Mouse (Mus musculus): Measurements from ENCODE around the gene Marf1. TPM values are rescaled to one million over a fixed set of nuclear protein-coding genes. Genes with fewer than 3 reads are reported as not detected.
"Not testable (repeated sequence)": the region's sequence is repeated elsewhere in the genome, so short reads cannot be mapped to it uniquely, and the experiment has no call there.

The Marf1 gene
- total RNA-seq (2022): 10 to 100 TPM; 32.8 to 38.0 (median 35.4) TPM

DNA sequence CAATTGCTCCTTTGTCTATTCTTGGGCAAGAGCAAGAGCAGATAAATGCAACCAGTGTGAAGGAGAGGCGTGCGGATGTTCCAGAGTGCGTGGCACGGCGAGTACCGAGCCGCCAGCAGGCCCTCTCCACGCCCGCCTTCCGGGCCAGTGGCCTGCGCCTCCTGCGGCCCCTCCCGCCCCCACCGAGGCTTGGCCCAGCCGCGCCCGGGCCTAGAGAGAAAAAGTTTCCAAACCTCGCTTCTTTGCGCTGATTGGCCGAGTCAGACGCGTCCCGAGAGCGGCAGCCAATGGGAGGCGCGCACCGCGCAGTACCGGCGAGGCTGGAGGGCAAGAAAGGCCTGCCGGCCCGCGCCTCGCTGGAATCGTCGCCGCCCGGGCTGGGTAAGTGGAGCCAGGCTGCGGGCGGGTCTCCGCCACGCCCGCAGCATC is at the start of gene Marf1, which contains the start of gene Nde1:
Gene Marf1, minus strand, starts transcription at position 364 of the 429 bp plus-strand sequence.
Gene Nde1, plus strand, starts transcription at position 288 of the 429 bp plus-strand sequence.
- DNase-seq (ENCODE audit: low spot score): peak; percentile 94

GRCm38 (mm10) chr16:14198798-14199197 is 35.6 kb upstream of the Marf1 start:
- DNase-seq (ENCODE audit: low spot score): no peak

- DNase-seq (ENCODE audit: low spot score): peak; percentile 56
Observed at GRCm38 (mm10) chr16:14195427-14195826, 32.3 kb upstream of the Marf1 start.

DNA sequence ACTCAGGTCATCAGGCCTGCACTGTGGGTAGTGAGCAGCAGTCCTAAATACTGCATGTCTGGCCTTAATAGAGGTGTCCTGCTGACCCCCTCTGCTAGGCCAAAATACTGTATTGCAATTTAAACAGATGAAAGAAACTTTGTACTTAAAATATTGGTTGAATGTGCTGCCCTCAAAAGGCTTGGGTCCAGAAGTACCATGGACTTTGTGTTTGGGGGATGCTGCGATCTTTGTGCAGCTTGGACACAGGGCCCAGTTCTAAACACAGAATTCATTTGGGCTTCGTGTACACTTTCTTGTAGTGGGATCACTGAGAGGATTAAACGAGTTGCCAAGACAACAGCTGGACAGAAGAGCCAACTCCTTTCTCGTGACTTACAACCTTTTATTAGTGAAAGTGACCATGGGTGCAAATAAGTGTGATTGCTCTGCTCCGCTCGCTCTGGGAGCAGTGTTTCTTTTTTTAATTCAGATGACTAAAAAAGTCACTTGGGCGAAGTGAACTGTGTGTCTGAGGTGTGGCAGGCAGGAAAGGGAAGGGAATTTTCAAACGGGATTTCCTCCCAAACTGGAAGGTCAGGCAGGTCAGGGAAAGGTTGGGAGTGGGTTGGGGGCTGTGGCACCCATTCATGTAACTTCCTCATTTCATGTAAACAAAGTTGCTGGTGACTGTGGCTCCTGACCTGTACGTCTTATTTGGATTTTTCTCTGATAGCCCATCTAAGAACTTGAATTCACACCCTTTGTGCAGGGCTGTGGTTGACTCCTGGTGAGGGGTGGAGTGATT is 31.2 kb upstream of the Marf1 start:
- peak; percentile 35 for DNase-seq (ENCODE audit: low spot score)

- no peak for DNase-seq (ENCODE audit: low spot score)
Observed at GRCm38 (mm10) chr16:14185516-14185915, 22.4 kb upstream of the Marf1 start.

DNA sequence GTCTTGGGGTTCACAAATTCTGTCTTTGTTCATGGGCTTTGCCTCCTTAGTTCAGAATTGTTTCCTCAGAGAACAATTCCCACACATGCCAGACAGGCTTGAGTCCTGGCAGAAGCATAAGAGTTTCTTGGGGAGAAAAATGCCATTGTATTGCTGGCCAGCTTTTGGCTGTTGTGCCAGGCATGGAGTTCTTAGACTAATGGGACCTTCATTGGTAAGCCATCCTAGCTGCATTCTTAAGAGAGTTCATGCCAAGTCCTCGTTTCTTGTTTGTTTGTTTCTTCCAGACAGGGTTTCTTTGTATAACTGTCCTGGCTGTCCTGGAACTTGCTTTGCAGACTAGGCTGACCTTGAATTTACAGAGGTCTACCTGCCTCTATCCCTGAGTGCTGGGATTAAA is 20.7 kb upstream of the Marf1 start:
- DNase-seq (ENCODE audit: low spot score): no peak

- no peak for DNase-seq (ENCODE audit: low spot score)
Observed at GRCm38 (mm10) chr16:14182360-14182759, 19.2 kb upstream of the Marf1 start.

DNA sequence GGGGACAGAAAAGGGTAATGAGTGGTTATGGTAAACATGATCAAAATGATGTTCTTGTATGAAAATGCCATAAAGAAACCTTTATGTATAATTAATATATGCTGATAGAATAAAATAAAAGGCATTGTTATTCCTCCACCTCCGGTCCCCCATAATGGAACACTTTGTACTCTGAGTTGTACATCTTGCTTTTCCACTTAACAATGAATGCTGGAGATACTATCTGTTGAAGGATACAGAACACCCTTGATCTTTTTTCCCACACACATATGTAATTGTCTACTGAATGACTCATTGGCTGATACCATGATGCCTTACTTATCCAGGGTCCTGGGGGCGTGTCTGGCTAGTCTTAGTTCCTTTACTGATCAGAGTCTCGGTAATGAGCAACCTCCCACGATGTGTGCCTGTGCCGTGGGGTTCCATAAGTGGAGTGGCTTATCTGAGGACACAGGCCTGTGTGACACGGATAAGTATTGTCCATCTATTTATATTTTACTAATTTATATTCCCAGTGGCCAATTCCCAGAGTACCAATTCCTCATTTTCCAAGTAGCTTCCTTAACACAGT is 17.1 kb upstream of the Marf1 start:
- DNase-seq (ENCODE audit: low spot score): peak; percentile 19

DNA sequence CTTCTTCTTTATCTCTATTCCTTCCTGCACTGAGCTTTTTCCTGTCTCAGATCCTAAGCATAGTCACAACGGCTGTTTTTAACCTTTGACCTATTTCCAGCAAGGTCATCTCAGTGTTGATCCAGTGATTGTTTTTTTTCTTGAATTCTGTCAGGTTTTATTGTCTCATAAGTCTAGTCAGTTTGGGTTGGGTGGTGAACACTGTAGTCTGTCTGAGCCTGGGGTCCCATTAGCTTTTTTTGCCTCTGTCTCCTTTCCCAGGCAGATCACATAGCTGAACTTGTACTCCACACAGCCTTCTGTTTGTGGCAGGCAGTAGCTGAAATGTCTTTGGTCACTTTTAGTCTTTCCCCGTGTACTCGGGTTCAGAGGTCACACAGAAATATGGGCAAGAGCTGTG is 14.9 kb upstream of the Marf1 start:
- DNase-seq (ENCODE audit: low spot score): no peak

GRCm38 (mm10) chr16:14169706-14170105 is 6.6 kb upstream of the Marf1 start:
- DNase-seq (ENCODE audit: low spot score): no peak

DNA sequence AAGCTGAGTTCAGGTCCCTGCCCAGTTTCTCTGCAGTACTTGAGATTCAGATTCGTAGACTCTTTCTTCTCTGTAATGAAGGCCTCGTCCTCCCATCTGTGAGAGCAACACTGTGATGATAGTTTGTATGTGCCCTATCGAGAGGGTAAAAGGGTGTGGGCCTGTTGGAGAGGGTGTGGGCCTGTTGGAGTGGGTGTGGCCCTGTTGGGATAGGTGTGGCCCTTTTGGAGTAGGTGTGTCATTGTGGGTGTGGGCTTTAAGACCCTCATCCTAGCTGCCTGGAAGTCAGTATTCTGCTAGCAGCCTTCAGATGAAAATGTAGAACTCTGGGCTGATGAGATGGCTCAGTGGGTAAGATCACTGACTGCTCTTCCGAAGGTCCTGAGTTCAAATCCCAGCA is 3.3 kb upstream of the Marf1 start:
- no peak for DNase-seq (ENCODE audit: low spot score)

DNA sequence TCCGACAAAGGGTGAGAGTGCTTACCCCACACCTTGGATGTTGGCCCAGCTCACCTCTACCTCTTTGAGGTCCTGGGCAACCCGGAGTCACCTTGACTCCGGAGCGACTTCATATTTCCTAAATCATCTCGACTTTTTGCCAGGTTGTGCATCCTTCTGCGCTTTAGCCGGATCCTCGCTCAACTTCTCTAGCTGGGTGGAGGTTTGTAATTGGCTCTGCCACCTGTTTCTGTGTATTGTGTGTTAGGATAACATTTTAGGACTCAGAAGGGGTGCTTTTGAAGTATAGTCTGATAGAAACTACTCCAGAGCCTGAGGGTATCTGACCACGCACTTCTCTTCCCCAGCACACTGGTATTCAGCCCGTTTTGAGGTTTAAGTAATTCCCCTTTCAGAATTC is 580 bp upstream of the Marf1 start:
- DNase-seq (ENCODE audit: low spot score): no peak

DNA sequence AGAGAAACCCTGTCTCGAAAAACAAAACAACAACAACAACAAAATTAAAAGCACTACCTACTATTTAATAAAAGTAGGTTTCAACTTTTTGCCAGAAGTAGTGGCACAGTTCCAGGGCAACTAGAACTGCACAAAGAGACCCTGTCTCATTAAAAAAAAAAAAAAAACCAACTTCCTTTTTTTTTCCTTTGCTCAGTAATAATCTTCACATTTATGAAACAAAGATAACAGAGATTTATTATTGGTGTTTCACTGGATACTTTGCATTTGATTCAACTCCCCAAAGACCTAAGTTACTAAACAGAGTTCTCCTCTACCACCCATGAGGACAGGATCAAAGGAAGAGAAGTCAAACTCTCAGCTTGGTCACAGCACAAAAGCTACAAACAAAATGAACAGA is 2.2 kb downstream of the Marf1 start:
- DNase-seq (ENCODE audit: low spot score): no peak

DNA sequence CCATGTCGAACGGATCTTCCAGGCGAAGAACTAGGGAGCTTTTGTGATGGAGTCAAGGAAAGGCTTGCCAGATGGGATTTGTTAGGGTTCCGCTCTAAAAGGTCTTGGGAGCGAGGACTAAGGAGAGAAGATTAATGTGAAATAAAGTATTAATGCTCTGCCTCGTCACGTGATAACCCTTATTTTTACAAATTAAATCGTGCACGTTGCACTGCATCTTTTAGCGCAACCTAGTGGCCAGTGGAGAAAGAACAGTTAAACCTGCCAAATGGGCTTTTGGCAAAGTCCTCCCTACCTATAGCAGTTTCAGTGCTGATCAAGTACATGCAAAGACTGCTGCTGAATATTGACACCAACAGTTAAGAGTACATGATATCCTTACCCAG is 3.4 kb downstream of the Marf1 start:
- peak; percentile 85 for DNase-seq (ENCODE audit: low spot score)

- peak; percentile 99 for DNase-seq (ENCODE audit: low spot score)
Observed at GRCm38 (mm10) chr16:14158936-14159745, 4.0 kb downstream of the Marf1 start.

DNA sequence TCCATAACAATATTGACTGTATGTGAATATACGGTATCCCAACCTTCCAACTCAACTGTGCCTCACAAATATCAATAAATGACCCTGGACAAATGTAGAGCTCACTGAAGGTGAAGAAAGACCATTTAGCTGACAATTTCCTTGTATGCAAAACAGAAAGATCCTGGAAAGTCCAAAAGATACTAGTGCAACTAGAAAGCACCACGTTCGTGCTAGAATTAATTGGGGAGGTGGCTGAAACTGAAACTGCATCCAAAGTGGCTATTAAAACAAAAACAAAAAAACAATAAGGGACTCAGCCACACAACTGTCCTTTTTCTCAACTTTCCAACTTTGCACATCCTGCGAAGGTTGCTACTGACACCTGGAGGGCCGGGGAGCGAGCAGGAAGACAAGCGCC is 4.6 kb downstream of the Marf1 start:
- no peak for DNase-seq (ENCODE audit: low spot score)

- no peak for DNase-seq (ENCODE audit: low spot score)
Observed at GRCm38 (mm10) chr16:14156312-14156711, 6.8 kb downstream of the Marf1 start.

DNA sequence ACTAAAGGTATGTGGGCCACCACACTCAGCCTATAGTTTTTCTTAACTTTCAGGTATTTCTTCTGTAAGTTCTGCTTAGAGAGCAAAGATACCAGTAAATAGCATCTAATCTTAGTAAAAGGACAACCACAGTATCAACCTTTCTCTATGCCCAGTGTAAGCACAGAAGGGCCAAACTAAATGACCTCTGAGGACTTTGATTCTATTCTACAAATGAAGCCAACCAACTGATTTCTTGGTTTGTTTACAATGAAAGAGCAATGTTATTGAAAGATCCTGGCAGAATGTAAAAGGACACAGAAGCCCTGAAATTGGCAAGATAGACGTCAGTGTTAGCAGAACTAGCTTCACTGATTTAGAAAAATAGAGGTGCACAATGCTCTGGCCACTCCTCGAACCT is 7.5 kb downstream of the Marf1 start:
- DNase-seq (ENCODE audit: low spot score): not testable (repeated sequence)

DNA sequence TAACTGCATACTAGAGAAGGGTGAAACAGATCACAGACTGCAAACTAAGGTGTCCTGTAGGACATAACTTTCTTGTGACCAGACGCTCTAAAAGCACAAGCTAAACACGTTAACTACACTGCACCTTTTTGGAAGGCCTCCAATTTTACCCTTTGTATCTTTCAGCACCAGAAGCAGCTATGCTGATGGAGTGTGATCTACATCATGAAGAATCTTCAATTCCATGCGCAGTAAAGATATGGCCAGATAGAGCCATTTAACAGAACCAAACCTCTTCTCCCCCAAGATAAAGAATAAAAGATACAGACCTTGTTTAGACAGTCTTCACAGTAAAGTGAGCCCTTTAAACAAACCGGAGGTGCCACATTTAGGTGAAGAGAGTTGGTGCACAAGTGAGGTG is 11.4 kb downstream of the Marf1 start:
- DNase-seq (ENCODE audit: low spot score): no peak

GRCm38 (mm10) chr16:14147712-14148111 is 15.4 kb downstream of the Marf1 start:
- no peak for DNase-seq (ENCODE audit: low spot score)

GRCm38 (mm10) chr16:14143298-14143697 is 19.9 kb downstream of the Marf1 start:
- no peak for DNase-seq (ENCODE audit: low spot score)

GRCm38 (mm10) chr16:14139106-14139505 is 24.0 kb downstream of the Marf1 start:
- DNase-seq (ENCODE audit: low spot score): no peak

All from heart, adult 8-10 months (tissue).